Mouse (Mus musculus) myocyte (in vitro differentiated cells): ENCODE results near the gene Epb41l2.

Experiments used
- E2F4 ChIP-seq: IDR thresholded peaks from one replicate; pipeline ENCODE4 v1.6.1; 2011; ENCODE audit warnings: mild to moderate bottlenecking, control low read depth, moderate library complexity; ENCODE audit not compliant: insufficient read depth
- MAX ChIP-seq: IDR thresholded peaks from one replicate; pipeline ENCODE4 v1.6.1; 2011; ENCODE audit warnings: low read depth, mild to moderate bottlenecking, control low read depth
- POLR2A ChIP-seq: IDR thresholded peaks from one replicate; pipeline ENCODE4 v1.6.1; 2011; ENCODE audit warnings: low read depth, mild to moderate bottlenecking, control low read depth, moderate library complexity; ENCODE audit not compliant: insufficient read length
- POLR2AphosphoS2 ChIP-seq: IDR thresholded peaks from one replicate; pipeline ENCODE4 v1.6.1; 2011; ENCODE audit warnings: low read depth, control low read depth; ENCODE audit not compliant: insufficient read length

DNA sequence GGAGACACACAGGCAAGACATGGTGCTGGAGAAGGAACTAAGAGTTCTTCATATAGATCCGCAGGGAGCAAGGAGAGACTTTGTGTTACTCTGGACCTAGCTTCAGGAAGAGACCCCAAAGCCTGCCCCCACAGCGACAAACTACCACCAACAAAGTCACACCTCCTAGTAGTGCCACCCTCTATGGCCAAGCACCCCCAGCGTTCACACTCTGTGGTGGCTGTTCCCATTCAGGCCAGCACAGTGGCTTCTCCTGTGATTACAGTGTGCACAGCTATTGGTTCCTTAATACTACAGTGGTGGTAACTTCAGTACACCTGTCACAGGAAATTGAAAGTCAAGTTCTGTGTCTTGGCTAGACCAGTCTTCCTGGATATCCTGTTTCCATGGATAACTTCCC, 80.3 kb downstream of the Epb41l2 start:
- TF ChIP-seq MAX (no peak), POLR2AphosphoS2 (no peak), E2F4 (no peak), POLR2A (no peak)
